Mouse (Mus musculus): Measurements from ENCODE around the gene Tmem260. TPM values are rescaled to one million over a fixed set of nuclear protein-coding genes. Genes with fewer than 3 reads are reported as not detected.

The Tmem260 gene
- polyA plus RNA-seq (2015; fragmentation: Nextera tagmentation; extraction: Ambion mirVana) = 19.7 and 20.2 TPM in 2 replicates

DNA sequence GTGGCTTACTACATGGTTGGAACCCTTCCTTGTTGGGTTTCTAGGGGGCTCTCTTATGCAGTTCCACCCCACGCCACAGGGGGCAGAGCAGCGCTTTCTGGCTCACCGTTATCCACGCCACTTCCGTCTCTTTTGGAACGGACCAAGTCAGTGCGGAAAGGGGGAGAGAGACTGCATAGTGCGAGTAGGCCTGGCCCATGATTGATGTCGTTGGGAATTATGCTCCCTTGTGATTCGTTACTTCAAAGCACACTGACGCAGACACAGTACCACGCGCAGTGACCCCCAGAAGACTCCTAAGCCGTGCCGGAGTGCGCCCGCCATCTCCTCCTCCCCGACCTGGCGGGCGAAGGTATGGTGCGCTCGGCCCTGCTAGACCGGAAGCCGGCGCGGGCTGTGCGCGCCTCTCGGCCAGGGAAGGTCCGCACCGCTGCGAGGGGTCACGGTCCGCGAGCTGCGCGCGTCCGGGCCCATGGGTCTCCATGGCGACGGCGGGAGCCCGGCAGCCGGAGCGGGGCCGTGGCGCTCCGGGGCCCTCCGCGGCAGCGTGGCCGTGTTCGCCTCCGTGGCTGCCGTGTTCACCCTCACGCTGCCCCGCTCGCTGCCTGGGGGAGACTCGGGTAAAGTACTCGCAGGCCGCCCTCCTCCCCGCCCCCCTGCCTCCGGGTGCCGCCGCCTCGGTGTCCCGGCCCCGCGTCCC is at the start of gene Tmem260:
Tmem260 (plus strand) TSS at position 141 of the 700 bp plus-strand sequence.
- ATAC-seq = peak; percentile 99

DNA sequence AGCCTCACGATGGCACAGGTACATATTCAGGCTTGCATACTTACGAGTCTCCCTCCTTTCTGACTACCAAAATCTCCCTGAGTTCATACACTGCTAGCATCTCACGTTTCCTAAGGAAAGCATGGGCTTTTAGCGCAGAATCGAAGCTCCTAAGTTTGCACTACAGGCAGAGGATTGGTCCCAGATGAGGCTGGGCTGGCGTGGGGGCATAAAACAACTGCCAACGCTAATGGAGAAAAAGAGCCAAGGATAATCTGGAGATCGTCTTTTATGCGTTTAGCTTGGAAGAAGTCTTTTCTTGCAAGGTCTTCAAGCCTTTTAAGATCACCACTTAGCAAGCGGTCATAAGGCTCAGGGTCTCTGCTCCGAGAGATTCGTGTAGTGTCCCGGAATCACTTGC is 39.8 kb upstream of the Tmem260 start:
- Histone ChIP-seq H3K27me3 (ENCODE audit: control insufficient read depth, insufficient read depth, low read depth, low read length) (no peaks in the 10 kb centered on the region), H3K4me1 (ENCODE audit: control insufficient read depth, insufficient read depth, low read length) (no peaks in the 10 kb centered on the region), H3K27ac (ENCODE audit: low read length) (no peak overlapping the region), H3K4me3 (ENCODE audit: low read depth, low read length) (no peak overlapping the region), H3K4me2 (ENCODE audit: low read length) (no peak overlapping the region), H3K9me3 (replicated peaks; ENCODE audit: control insufficient read depth, low read length, poor library complexity, severe bottlenecking) (no peaks in the 10 kb centered on the region), H3K36me3 (ENCODE audit: control insufficient read depth, insufficient read depth, low read length) (no peaks in the 10 kb centered on the region), H3K9ac (ENCODE audit: low read depth, low read length) (no peak overlapping the region)
- ATAC-seq = no peak
- WGBS = 91% methylated on average over 13 of the region's 13 CpGs

More for the DNA sequence above, at the start of gene Tmem260:
- no peaks in the 10 kb centered on the region for H3K36me3 ChIP-seq (ENCODE audit: control insufficient read depth, insufficient read depth, low read length)
- H3K27ac ChIP-seq (ENCODE audit: low read length) = peak within 1 kb of the TSS; percentile 92
- H3K4me1 ChIP-seq (ENCODE audit: control insufficient read depth, insufficient read depth, low read length) = peaks cover 12% of the 10 kb centered on the region
- no peaks in the 10 kb centered on the region for H3K9me3 ChIP-seq (replicated peaks; ENCODE audit: control insufficient read depth, low read length, poor library complexity, severe bottlenecking)
- H3K4me3 ChIP-seq (ENCODE audit: low read depth, low read length) = peak within 1 kb of the TSS; percentile 95
- H3K4me2 ChIP-seq (ENCODE audit: low read length) = peak within 1 kb of the TSS; percentile 77
- WGBS = under 1% methylated on average over 63 of the region's 69 CpGs
- no peaks in the 10 kb centered on the region; the same call in 1 of the 2 replicates for H3K27me3 ChIP-seq (ENCODE audit: control insufficient read depth, insufficient read depth, low read depth, low read length)
- peak within 1 kb of the TSS; percentile 92 for H3K9ac ChIP-seq (ENCODE audit: low read depth, low read length)

DNA sequence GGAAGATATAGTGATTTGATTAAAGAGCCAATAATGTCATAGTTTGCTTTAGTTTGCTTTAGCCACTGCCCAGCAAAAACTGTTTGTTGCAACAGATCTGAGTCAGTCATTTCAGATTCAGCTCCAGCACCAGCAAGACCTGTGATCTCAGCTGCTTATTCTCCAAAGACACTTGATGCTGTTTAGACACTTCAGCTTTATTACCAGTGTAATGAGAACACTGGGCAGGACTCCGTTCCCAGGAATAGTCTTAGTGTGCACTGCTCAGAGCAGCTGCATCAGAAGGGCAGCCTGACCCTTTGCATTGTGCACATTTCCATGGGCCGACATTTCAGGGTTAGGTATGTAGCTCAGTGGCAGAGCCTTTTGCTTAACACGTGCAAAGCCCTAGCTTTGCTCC is 28.9 kb upstream of the Tmem260 start:
- no peak for ATAC-seq
- Histone ChIP-seq H3K4me1 (ENCODE audit: control insufficient read depth, insufficient read depth, low read length) (no peaks in the 10 kb centered on the region), H3K9me3 (replicated peaks; ENCODE audit: control insufficient read depth, low read length, poor library complexity, severe bottlenecking) (no peaks in the 10 kb centered on the region), H3K27ac (ENCODE audit: low read length) (no peak overlapping the region), H3K9ac (ENCODE audit: low read depth, low read length) (no peak overlapping the region), H3K4me3 (ENCODE audit: low read depth, low read length) (no peak overlapping the region), H3K4me2 (ENCODE audit: low read length) (no peak overlapping the region), H3K36me3 (ENCODE audit: control insufficient read depth, insufficient read depth, low read length) (no peaks in the 10 kb centered on the region), H3K27me3 (ENCODE audit: control insufficient read depth, insufficient read depth, low read depth, low read length) (no peaks in the 10 kb centered on the region; the same call in 1 of the 2 replicates)
- WGBS = 53% methylated on average over 3 of the region's 3 CpGs

DNA sequence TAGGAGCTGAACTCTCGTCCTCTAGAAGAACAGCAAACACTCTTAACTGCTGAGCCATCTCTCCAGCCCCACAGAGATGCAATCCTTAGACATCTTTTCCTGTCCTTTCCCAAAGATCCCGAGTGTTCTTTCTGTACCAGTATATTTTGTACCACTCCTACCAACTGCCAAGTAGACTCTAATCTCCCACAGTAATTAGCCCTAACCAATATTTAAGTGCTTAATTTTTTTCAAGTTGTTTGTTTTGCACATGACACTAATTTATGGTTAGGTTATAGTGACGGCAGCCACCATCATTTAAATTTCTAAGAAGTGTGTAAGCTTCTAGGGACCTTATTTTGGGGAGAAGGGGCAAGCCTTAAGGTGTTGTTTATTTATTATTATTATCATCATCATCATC is 27.7 kb upstream of the Tmem260 start:
- Histone ChIP-seq H3K36me3 (ENCODE audit: control insufficient read depth, insufficient read depth, low read length) (no peaks in the 10 kb centered on the region), H3K27me3 (ENCODE audit: control insufficient read depth, insufficient read depth, low read depth, low read length) (no peaks in the 10 kb centered on the region; the same call in 1 of the 2 replicates), H3K9me3 (replicated peaks; ENCODE audit: control insufficient read depth, low read length, poor library complexity, severe bottlenecking) (no peaks in the 10 kb centered on the region), H3K4me3 (ENCODE audit: low read depth, low read length) (no peak overlapping the region), H3K4me1 (ENCODE audit: control insufficient read depth, insufficient read depth, low read length) (peaks cover 6% of the 10 kb centered on the region; the same call in 1 of the 2 replicates), H3K4me2 (ENCODE audit: low read length) (no peak overlapping the region), H3K9ac (ENCODE audit: low read depth, low read length) (no peak overlapping the region), H3K27ac (ENCODE audit: low read length) (no peak overlapping the region)
- WGBS = 71% methylated on average over 3 of the region's 3 CpGs
- ATAC-seq = no peak

DNA sequence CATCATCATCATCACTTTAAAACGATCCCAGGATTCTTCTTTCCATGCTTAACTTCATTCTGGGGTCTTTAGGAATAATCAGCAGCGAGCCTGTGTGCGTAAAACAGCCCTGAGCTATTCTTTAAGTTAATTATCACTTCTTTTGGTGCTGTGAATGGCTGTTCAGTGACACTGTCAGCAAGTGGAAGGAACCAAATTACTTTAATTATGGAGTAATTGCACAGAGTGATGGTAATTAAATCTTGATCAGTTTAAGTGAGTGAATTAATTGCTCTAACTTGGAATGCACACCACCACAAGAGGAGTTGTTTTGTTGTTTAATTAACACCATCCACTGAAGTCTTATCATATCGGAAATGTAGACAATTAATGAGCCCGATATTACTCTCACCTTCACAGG is 27.3 kb upstream of the Tmem260 start:
- no peaks in the 10 kb centered on the region for H3K9me3 ChIP-seq (replicated peaks; ENCODE audit: control insufficient read depth, low read length, poor library complexity, severe bottlenecking)
- H3K27ac ChIP-seq (ENCODE audit: low read length) = no peak overlapping the region
- WGBS = 62% methylated on average over 5 of the region's 5 CpGs
- H3K36me3 ChIP-seq (ENCODE audit: control insufficient read depth, insufficient read depth, low read length) = no peaks in the 10 kb centered on the region
- no peak overlapping the region for H3K4me2 ChIP-seq (ENCODE audit: low read length)
- H3K9ac ChIP-seq (ENCODE audit: low read depth, low read length) = no peak overlapping the region
- H3K4me1 ChIP-seq (ENCODE audit: control insufficient read depth, insufficient read depth, low read length) = peaks cover 6% of the 10 kb centered on the region; the same call in 1 of the 2 replicates
- H3K27me3 ChIP-seq (ENCODE audit: control insufficient read depth, insufficient read depth, low read depth, low read length) = peaks cover 2% of the 10 kb centered on the region; the same call in 1 of the 2 replicates
- ATAC-seq = no peak
- no peak overlapping the region for H3K4me3 ChIP-seq (ENCODE audit: low read depth, low read length)

DNA sequence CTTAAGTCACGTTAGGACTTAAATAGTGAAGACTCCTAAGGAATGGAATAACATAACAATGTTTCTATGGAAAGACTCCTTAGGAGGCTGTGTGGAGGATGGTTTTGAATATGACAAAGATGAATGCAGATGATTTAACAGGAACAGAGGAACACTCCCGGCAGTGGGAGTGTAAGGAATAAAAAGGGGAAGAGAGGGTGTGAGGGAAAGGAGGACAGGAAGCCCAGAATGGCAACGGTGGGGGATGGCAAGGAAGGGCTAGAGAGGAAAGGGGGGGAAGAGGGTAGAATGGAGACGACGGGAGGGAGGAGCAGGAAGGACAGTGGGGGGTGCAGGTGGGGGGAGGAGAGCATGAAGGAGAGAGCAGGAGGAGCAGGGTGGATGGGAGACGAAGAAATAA is 24.4 kb upstream of the Tmem260 start:
- Histone ChIP-seq H3K4me1 (ENCODE audit: control insufficient read depth, insufficient read depth, low read length) (peaks cover 6% of the 10 kb centered on the region; the same call in 1 of the 2 replicates), H3K9me3 (replicated peaks; ENCODE audit: control insufficient read depth, low read length, poor library complexity, severe bottlenecking) (no peaks in the 10 kb centered on the region), H3K4me2 (ENCODE audit: low read length) (no peak overlapping the region), H3K36me3 (ENCODE audit: control insufficient read depth, insufficient read depth, low read length) (no peaks in the 10 kb centered on the region), H3K27ac (ENCODE audit: low read length) (no peak overlapping the region), H3K4me3 (ENCODE audit: low read depth, low read length) (no peak overlapping the region), H3K9ac (ENCODE audit: low read depth, low read length) (no peak overlapping the region), H3K27me3 (ENCODE audit: control insufficient read depth, insufficient read depth, low read depth, low read length) (peaks cover 2% of the 10 kb centered on the region; the same call in 1 of the 2 replicates)
- 18% methylated on average over 6 of the region's 6 CpGs for WGBS
- no peak for ATAC-seq

DNA sequence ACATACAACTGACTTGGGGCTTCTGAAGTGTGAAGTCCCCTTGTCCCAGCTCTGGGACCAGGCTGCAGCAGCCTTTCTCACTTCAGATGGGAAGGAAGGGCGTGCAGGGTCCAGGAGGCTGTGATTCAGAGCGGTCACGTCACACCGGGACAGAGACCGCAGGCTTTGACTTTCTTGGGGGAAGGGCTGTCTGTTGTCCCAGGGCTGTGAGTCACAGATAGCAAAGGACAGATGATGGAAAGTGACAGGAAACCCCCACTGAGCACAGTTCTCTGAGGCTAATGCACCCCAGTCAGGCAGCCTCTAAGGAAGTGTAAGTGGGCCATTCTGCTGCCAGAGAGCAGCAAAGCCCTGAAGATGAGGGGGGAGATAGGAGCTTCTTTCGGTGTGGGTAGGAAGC is 23.9 kb upstream of the Tmem260 start:
- Histone ChIP-seq H3K27ac (ENCODE audit: low read length) (no peak overlapping the region), H3K4me2 (ENCODE audit: low read length) (0 out of 2 replicates have a peak overlapping the region, but pooled peaks have one; percentile 9), H3K4me1 (ENCODE audit: control insufficient read depth, insufficient read depth, low read length) (peaks cover 6% of the 10 kb centered on the region; the same call in 1 of the 2 replicates), H3K9me3 (replicated peaks; ENCODE audit: control insufficient read depth, low read length, poor library complexity, severe bottlenecking) (no peaks in the 10 kb centered on the region), H3K36me3 (ENCODE audit: control insufficient read depth, insufficient read depth, low read length) (no peaks in the 10 kb centered on the region), H3K9ac (ENCODE audit: low read depth, low read length) (no peak overlapping the region), H3K4me3 (ENCODE audit: low read depth, low read length) (no peak overlapping the region), H3K27me3 (ENCODE audit: control insufficient read depth, insufficient read depth, low read depth, low read length) (peaks cover 2% of the 10 kb centered on the region; the same call in 1 of the 2 replicates)
- WGBS = 17% methylated on average over 6 of the region's 6 CpGs
- ATAC-seq = peak; percentile 60; the same call in 1 of the 2 replicates

DNA sequence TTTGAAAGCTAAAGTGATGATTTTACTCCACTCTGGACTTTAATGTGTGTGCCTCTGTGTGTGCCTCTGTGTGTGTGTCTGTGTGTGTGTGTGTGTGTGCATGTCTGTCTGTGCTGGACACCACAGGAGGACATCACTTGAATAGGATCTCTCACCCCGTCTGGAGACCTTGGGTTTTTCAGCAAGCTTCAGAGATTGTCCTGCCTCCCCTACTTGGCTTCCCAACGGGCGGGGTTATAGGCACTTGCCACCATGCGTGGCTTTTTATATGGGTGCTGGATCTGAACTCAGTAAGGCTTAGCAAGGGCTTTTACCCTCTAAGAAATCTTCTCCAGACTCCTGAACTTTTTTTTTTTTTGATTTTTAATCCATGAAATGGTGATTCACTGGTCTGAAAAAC is 23.5 kb upstream of the Tmem260 start:
- H3K27ac ChIP-seq (ENCODE audit: low read length) = no peak overlapping the region
- ATAC-seq = no peak
- peaks cover 2% of the 10 kb centered on the region; the same call in 1 of the 2 replicates for H3K27me3 ChIP-seq (ENCODE audit: control insufficient read depth, insufficient read depth, low read depth, low read length)
- H3K9ac ChIP-seq (ENCODE audit: low read depth, low read length) = no peak overlapping the region
- H3K4me3 ChIP-seq (ENCODE audit: low read depth, low read length) = no peak overlapping the region
- no peaks in the 10 kb centered on the region for H3K9me3 ChIP-seq (replicated peaks; ENCODE audit: control insufficient read depth, low read length, poor library complexity, severe bottlenecking)
- WGBS = 15% methylated on average over 4 of the region's 4 CpGs
- peaks cover 6% of the 10 kb centered on the region; the same call in 1 of the 2 replicates for H3K4me1 ChIP-seq (ENCODE audit: control insufficient read depth, insufficient read depth, low read length)
- no peak overlapping the region for H3K4me2 ChIP-seq (ENCODE audit: low read length)
- no peaks in the 10 kb centered on the region for H3K36me3 ChIP-seq (ENCODE audit: control insufficient read depth, insufficient read depth, low read length)

DNA sequence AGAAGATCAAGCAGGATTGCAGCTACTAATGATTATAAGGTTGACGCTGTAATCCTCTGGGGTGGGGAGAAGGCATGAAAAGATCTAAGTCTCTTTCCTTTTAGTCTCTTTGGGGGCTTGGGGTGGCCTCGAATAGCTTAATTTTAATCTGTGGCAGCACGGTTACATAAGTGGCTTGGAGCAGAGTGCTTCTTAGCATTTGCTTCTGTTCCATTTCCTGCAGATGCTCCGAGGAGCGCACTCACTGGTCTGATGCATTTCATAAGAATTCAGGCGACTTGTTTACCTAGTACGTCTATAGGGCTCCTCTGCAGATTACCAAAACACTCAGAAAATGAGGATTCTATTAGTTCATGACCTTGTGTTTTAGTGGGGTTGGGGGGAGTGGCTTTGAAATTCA is 23.0 kb upstream of the Tmem260 start:
- Histone ChIP-seq H3K9ac (ENCODE audit: low read depth, low read length) (no peak overlapping the region), H3K4me3 (ENCODE audit: low read depth, low read length) (no peak overlapping the region), H3K36me3 (ENCODE audit: control insufficient read depth, insufficient read depth, low read length) (no peaks in the 10 kb centered on the region), H3K27me3 (ENCODE audit: control insufficient read depth, insufficient read depth, low read depth, low read length) (peaks cover 2% of the 10 kb centered on the region; the same call in 1 of the 2 replicates), H3K4me2 (ENCODE audit: low read length) (no peak overlapping the region), H3K9me3 (replicated peaks; ENCODE audit: control insufficient read depth, low read length, poor library complexity, severe bottlenecking) (no peaks in the 10 kb centered on the region), H3K27ac (ENCODE audit: low read length) (no peak overlapping the region), H3K4me1 (ENCODE audit: control insufficient read depth, insufficient read depth, low read length) (peaks cover 6% of the 10 kb centered on the region; the same call in 1 of the 2 replicates)
- WGBS = 32% methylated on average over 7 of the region's 7 CpGs
- ATAC-seq = no peak
